Mouse (Mus musculus): ENCODE measurements around the gene Ifit2. TPM values are rescaled to one million over a fixed set of nuclear protein-coding genes. Genes with fewer than 3 reads are reported as not detected.
A peak's percentile ranks its signal among the peaks of the same experiment; 100 is the strongest.

The Ifit2 gene
- polyA plus RNA-seq, 1 experiment from 2014 or later = 10.7 TPM

DNA sequence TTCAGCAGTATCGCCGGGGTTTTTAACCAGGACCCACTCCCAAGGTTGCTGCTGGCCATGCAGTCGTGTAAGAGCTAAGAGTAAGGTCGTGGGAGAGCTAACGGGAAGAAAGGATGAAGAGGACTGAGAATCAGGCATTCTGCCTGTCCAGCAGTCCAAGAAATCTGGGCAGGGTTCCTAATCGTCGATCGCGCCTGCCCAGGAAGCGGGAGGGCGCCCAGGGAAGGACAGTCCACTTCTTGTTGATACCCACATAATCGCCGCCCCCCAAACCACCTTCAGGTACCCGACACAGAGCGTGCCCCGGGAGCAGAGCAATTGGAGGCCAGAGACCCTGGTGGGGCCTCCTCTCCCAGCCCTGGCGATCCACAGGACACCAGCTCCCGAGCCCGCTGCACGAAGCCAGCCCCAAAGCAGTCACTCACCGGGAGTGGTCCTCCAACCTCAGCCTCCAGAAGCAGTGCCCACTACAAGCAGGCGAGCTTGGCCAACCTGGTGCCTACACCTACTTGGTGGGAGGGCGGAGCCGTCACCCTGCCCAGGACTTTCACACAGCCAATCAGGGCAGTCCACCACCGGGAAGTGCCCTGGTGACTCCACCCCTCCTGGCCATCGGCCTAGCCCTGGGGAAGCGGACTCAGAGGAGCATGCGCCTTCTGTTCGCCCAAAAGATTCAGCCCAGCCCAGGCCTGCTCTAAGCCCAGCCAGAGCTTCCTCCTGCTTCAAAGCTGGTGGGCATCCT, 23.4 kb upstream of the Ifit2 start, which contains the start of gene Lipa:
Gene Lipa (minus strand): TSS at position 534 of the 742 bp plus-strand sequence.
- Histone ChIP-seq H3K27me3 (ENCODE audit: control insufficient read depth, insufficient read depth, low read length) (no peaks in the 10 kb centered on the region), H3K36me3 (ENCODE audit: control insufficient read depth, insufficient read depth) (no peaks in the 10 kb centered on the region), H3K4me2 (ENCODE audit: low read depth, low read length) (peak within 1 kb of the TSS; percentile 90), H3K4me1 (ENCODE audit: control insufficient read depth, insufficient read depth, low read length) (peaks cover 5% of the 10 kb centered on the region; the same call in 1 of the 2 replicates), H3K9me3 (replicated peaks; ENCODE audit: control insufficient read depth, low read length) (no peaks in the 10 kb centered on the region), H3K4me3 (ENCODE audit: low read length) (peak within 1 kb of the TSS; percentile 87), H3K9ac (ENCODE audit: low read length) (peak within 1 kb of the TSS; percentile 81), H3K27ac (ENCODE audit: low read length) (peak within 1 kb of the TSS; percentile 74)
- WGBS = under 1% methylated on average over 29 of the region's 29 CpGs
- peak; percentile 99 for ATAC-seq (replicated peaks; ENCODE audit: extremely low read depth, insufficient read depth, low FRiP score)

DNA sequence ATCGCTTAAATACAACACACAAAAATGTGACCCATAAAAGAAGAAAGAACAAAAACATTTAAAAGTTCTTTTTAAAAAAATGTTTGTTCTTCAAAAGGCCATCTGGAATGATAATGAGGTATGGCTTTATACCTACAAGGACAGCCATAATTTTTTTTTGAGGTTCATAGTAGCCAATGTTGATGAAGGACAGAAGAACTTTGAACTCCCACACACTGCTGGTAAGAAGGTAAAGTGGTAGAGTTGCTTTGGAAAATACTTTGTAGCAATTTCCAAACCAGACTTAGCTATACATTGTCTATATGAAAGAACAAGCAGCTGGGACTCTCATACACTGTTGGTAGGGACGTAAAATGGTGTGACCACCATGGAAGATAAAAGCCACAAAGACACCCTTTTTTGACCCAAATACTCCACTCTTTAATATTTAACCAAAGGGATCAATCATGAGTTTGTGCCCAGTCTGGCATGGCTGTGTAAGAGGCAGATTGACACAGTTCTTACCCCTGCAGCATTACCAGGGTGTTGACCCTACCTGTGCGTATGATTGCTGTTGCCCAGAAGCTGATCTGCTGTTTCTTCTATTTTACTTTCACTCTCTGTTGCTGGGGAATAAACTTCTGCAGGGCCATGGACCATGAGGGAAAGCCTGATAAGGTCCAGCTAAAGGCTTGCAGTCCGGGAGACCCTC, 18.3 kb upstream of the Ifit2 start:
- H3K36me3 ChIP-seq (ENCODE audit: control insufficient read depth, insufficient read depth) = no peaks in the 10 kb centered on the region
- H3K4me2 ChIP-seq (ENCODE audit: low read depth, low read length) = no peak overlapping the region
- no peak overlapping the region for H3K9ac ChIP-seq (ENCODE audit: low read length)
- H3K9me3 ChIP-seq (replicated peaks; ENCODE audit: control insufficient read depth, low read length) = no peaks in the 10 kb centered on the region
- 97% methylated on average over 4 of the region's 4 CpGs for WGBS
- ATAC-seq (replicated peaks; ENCODE audit: extremely low read depth, insufficient read depth, low FRiP score) = no peak
- H3K4me1 ChIP-seq (ENCODE audit: control insufficient read depth, insufficient read depth, low read length) = no peaks in the 10 kb centered on the region
- no peaks in the 10 kb centered on the region for H3K27me3 ChIP-seq (ENCODE audit: control insufficient read depth, insufficient read depth, low read length)
- H3K4me3 ChIP-seq (ENCODE audit: low read length) = no peak overlapping the region
- H3K27ac ChIP-seq (ENCODE audit: low read length) = no peak overlapping the region

DNA sequence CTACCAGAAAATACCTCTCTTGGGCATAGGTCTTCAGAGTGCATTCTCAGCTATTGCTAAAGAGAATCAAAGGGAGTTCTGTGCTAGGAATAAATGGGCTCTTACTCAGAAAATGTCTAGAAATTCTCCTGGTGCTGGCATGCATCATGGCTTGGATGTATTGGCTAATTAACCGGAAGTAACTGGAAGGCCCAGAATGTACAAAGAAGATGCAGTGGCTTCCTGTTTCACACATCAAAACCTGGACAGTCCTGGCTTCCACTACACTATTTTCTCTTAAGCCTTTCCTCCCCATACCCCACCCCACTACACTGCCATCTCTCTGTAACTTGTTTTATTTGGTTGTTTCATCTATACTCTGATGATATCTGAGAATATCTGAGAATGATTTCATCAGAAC, 11.1 kb upstream of the Ifit2 start:
- H3K4me3 ChIP-seq (ENCODE audit: low read length) = no peak overlapping the region
- ATAC-seq (replicated peaks; ENCODE audit: extremely low read depth, insufficient read depth, low FRiP score) = no peak
- no peaks in the 10 kb centered on the region for H3K9me3 ChIP-seq (replicated peaks; ENCODE audit: control insufficient read depth, low read length)
- H3K27ac ChIP-seq (ENCODE audit: low read length) = no peak overlapping the region
- no peaks in the 10 kb centered on the region for H3K36me3 ChIP-seq (ENCODE audit: control insufficient read depth, insufficient read depth)
- H3K4me1 ChIP-seq (ENCODE audit: control insufficient read depth, insufficient read depth, low read length) = no peaks in the 10 kb centered on the region
- H3K9ac ChIP-seq (ENCODE audit: low read length) = no peak overlapping the region
- 77% methylated on average over 1 of the region's 1 CpGs for WGBS
- no peak overlapping the region for H3K4me2 ChIP-seq (ENCODE audit: low read depth, low read length)
- H3K27me3 ChIP-seq (ENCODE audit: control insufficient read depth, insufficient read depth, low read length) = no peaks in the 10 kb centered on the region

DNA sequence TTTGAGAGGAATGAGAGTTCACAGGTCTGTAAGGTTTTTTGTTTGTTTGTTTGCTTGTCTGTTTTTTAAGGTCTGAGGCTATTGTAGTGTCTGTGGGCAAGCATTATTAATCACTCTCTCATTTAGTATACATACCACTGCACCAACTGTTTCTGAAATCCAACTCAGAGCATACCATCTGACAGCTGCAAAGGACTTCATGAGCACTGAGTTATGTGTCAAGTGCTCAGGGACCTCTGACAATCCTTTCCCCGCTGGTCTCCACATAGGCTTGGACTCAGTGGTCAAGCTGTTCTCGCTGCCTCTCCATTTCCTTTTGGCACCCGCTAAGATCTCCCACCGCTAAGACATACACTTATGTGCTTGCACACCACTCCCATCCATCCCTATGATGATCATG, 4.3 kb upstream of the Ifit2 start:
- no peaks in the 10 kb centered on the region for H3K9me3 ChIP-seq (replicated peaks; ENCODE audit: control insufficient read depth, low read length)
- H3K4me2 ChIP-seq (ENCODE audit: low read depth, low read length) = no peak overlapping the region
- no peaks in the 10 kb centered on the region for H3K27me3 ChIP-seq (ENCODE audit: control insufficient read depth, insufficient read depth, low read length)
- ATAC-seq (replicated peaks; ENCODE audit: extremely low read depth, insufficient read depth, low FRiP score) = no peak
- no peak overlapping the region for H3K9ac ChIP-seq (ENCODE audit: low read length)
- no peak overlapping the region for H3K4me3 ChIP-seq (ENCODE audit: low read length)
- no peak overlapping the region for H3K27ac ChIP-seq (ENCODE audit: low read length)
- 84% methylated on average over 4 of the region's 4 CpGs for WGBS
- no peaks in the 10 kb centered on the region for H3K36me3 ChIP-seq (ENCODE audit: control insufficient read depth, insufficient read depth)
- no peaks in the 10 kb centered on the region; the same call in 1 of the 2 replicates for H3K4me1 ChIP-seq (ENCODE audit: control insufficient read depth, insufficient read depth, low read length)

DNA sequence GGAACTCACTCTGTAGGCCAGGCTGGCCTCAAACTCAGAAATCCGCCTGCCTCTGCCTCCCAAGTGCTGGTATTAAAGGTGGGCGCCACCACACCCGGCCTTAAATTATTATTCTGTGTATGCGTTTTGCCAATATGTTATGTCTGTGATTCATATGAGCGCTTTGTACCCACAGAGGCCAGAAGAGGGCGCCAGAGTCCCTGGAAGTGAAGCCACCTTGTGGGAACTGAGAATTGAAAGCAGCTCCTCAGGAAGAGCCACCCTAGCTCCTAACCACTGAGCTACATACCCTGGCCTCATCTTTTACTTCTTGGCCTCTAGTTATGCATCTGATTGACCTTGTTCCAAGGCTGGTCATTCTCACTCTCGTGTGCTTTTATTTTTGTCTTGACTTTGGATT, 2.5 kb upstream of the Ifit2 start:
- no peak overlapping the region for H3K9ac ChIP-seq (ENCODE audit: low read length)
- peaks cover 7% of the 10 kb centered on the region; the same call in 1 of the 2 replicates for H3K4me1 ChIP-seq (ENCODE audit: control insufficient read depth, insufficient read depth, low read length)
- 27% methylated on average over 7 of the region's 7 CpGs for WGBS
- H3K36me3 ChIP-seq (ENCODE audit: control insufficient read depth, insufficient read depth) = no peaks in the 10 kb centered on the region
- no peaks in the 10 kb centered on the region for H3K9me3 ChIP-seq (replicated peaks; ENCODE audit: control insufficient read depth, low read length)
- no peak overlapping the region for H3K4me3 ChIP-seq (ENCODE audit: low read length)
- no peak for ATAC-seq (replicated peaks; ENCODE audit: extremely low read depth, insufficient read depth, low FRiP score)
- no peak overlapping the region for H3K27ac ChIP-seq (ENCODE audit: low read length)
- no peak overlapping the region for H3K4me2 ChIP-seq (ENCODE audit: low read depth, low read length)
- no peaks in the 10 kb centered on the region for H3K27me3 ChIP-seq (ENCODE audit: control insufficient read depth, insufficient read depth, low read length)

DNA sequence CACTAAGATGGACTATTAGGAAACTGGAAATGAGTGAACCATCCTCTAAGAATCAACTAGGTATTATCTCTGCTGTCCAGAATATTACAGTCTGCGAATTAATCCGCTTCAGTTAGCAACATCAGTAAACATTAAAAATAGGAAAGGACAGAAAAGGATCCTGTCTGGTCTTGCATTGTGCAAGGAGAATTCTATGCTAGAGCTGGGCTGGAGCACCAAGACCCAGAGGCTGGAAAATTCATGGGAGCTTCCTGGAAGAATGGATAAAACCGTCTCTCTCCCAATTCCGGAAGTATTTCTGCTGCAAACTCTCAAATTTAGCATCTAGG, 325 bp upstream of the Ifit2 start:
- peak overlapping the region; percentile 74; the same call in 1 of the 2 replicates for H3K27ac ChIP-seq (ENCODE audit: low read length)
- H3K9ac ChIP-seq (ENCODE audit: low read length) = 0 out of 2 replicates have a peak overlapping the region, but pooled peaks have one; percentile 3
- H3K36me3 ChIP-seq (ENCODE audit: control insufficient read depth, insufficient read depth) = no peaks in the 10 kb centered on the region
- ATAC-seq (replicated peaks; ENCODE audit: extremely low read depth, insufficient read depth, low FRiP score) = no peak
- WGBS = 30% methylated on average over 4 of the region's 4 CpGs
- no peaks in the 10 kb centered on the region for H3K27me3 ChIP-seq (ENCODE audit: control insufficient read depth, insufficient read depth, low read length)
- H3K4me1 ChIP-seq (ENCODE audit: control insufficient read depth, insufficient read depth, low read length) = peaks cover 14% of the 10 kb centered on the region
- peak overlapping the region; percentile 61 for H3K4me3 ChIP-seq (ENCODE audit: low read length)
- H3K4me2 ChIP-seq (ENCODE audit: low read depth, low read length) = peak overlapping the region; percentile 70
- H3K9me3 ChIP-seq (replicated peaks; ENCODE audit: control insufficient read depth, low read length) = no peaks in the 10 kb centered on the region

DNA sequence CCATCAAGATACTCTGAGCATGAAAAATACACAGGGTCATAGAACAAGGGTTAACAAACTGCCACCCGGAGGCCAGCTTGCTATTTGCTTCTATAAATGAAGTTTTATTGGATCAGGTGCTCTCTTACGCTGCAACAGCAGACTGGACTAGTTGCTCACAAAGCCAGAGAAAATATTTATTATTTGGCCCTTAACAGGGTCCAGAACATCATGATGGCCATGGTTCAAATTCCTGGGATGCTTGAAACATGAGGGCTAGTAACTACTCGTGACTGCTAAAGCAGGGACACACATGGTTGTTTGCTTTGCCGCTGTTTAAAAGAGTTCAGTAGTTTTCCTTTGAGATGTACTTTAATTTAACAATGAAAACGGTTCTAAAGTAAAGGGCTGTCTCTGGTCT, 1.5 kb downstream of the Ifit2 start:
- 27% methylated on average over 5 of the region's 5 CpGs for WGBS
- peak overlapping the region; percentile 12 for H3K9ac ChIP-seq (ENCODE audit: low read length)
- ATAC-seq (replicated peaks; ENCODE audit: extremely low read depth, insufficient read depth, low FRiP score) = no peak

DNA sequence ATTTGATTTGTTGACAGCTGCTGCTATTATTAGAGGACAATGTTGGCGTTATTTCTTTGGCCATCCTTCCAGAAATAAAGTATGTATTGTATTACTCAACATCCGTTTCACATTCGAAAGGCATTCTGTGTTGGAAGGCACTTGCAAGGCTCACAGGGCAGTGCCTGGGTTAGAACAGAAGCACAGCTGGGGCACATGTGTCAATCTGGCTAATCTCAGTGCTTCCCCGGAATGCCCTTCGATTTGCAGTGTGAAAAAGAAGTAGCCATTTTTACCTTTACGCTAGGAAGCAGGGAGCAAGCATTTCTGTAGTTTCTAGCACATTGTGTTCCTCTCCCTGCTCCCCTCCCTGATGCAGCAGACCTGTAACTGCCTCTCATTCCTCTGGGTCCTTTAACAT, 2.5 kb downstream of the Ifit2 start:
- peak overlapping the region; percentile 85 for H3K27ac ChIP-seq (ENCODE audit: low read length)
- H3K4me3 ChIP-seq (ENCODE audit: low read length) = peak overlapping the region; percentile 21
- H3K4me2 ChIP-seq (ENCODE audit: low read depth, low read length) = peak overlapping the region; percentile 49
- H3K36me3 ChIP-seq (ENCODE audit: control insufficient read depth, insufficient read depth) = no peaks in the 10 kb centered on the region
- 23% methylated on average over 6 of the region's 6 CpGs for WGBS
- H3K27me3 ChIP-seq (ENCODE audit: control insufficient read depth, insufficient read depth, low read length) = no peaks in the 10 kb centered on the region
- H3K4me1 ChIP-seq (ENCODE audit: control insufficient read depth, insufficient read depth, low read length) = peaks cover 14% of the 10 kb centered on the region
- ATAC-seq (replicated peaks; ENCODE audit: extremely low read depth, insufficient read depth, low FRiP score) = peak; percentile 37; the same call in 1 of the 2 replicates
- peak overlapping the region; percentile 12; the same call in 1 of the 2 replicates for H3K9ac ChIP-seq (ENCODE audit: low read length)
- no peaks in the 10 kb centered on the region for H3K9me3 ChIP-seq (replicated peaks; ENCODE audit: control insufficient read depth, low read length)

More for the DNA sequence above, 1.5 kb downstream of the Ifit2 start:
- H3K4me1 ChIP-seq (ENCODE audit: control insufficient read depth, insufficient read depth, low read length) = peaks cover 14% of the 10 kb centered on the region
- H3K9me3 ChIP-seq (replicated peaks; ENCODE audit: control insufficient read depth, low read length) = no peaks in the 10 kb centered on the region
- H3K4me2 ChIP-seq (ENCODE audit: low read depth, low read length) = peak overlapping the region; percentile 49
- peak overlapping the region; percentile 6 for H3K4me3 ChIP-seq (ENCODE audit: low read length)
- no peaks in the 10 kb centered on the region for H3K36me3 ChIP-seq (ENCODE audit: control insufficient read depth, insufficient read depth)
- no peaks in the 10 kb centered on the region for H3K27me3 ChIP-seq (ENCODE audit: control insufficient read depth, insufficient read depth, low read length)
- H3K27ac ChIP-seq (ENCODE audit: low read length) = peak overlapping the region; percentile 85

DNA sequence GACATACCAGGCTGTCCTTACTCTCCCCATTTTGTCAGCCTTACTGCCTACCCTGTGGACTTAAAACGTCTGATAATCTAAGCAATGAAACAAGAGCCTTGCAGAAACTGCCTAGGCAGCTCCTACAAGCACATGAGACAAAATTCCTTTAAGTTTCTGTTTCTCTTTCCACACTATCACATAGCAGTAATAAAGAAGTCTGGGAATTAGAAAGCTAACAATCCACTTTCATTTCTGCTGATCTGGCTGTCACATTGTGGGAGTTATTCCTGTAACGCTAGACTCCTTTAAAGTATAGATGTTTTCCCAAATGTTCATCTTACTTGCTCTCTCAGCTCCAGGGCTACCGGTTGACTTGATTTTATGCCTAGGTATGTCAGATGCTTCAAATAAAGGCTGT, 3.0 kb downstream of the Ifit2 start:
- Histone ChIP-seq H3K27me3 (ENCODE audit: control insufficient read depth, insufficient read depth, low read length) (no peaks in the 10 kb centered on the region), H3K27ac (ENCODE audit: low read length) (peak overlapping the region; percentile 85), H3K4me2 (ENCODE audit: low read depth, low read length) (peak overlapping the region; percentile 49), H3K36me3 (ENCODE audit: control insufficient read depth, insufficient read depth) (no peaks in the 10 kb centered on the region), H3K4me3 (ENCODE audit: low read length) (peak overlapping the region; percentile 21; the same call in 1 of the 2 replicates), H3K9ac (ENCODE audit: low read length) (0 out of 2 replicates have a peak overlapping the region, but pooled peaks have one; percentile 12), H3K9me3 (replicated peaks; ENCODE audit: control insufficient read depth, low read length) (no peaks in the 10 kb centered on the region), H3K4me1 (ENCODE audit: control insufficient read depth, insufficient read depth, low read length) (peaks cover 14% of the 10 kb centered on the region)
- no peak for ATAC-seq (replicated peaks; ENCODE audit: extremely low read depth, insufficient read depth, low FRiP score)
- 48% methylated on average over 3 of the region's 3 CpGs for WGBS

Measured in heart, embryonic 16.5 days (tissue).